Mouse (Mus musculus) thymus, postnatal 36 days (tissue): ENCODE data around the gene Creg1.

Source experiments
- DNase-seq, 2 experiments: peaks; one replicate each; pipeline ENCODE4 v3.0.0; 2022; ENCODE audit warnings: mixed read lengths in 2 of 2

The Creg1 gene

GRCm38 (mm10) chr1:165789066-165789660, 25.6 kb downstream of the Creg1 start:
- peak; percentile 69 to 71 for DNase-seq

DNA sequence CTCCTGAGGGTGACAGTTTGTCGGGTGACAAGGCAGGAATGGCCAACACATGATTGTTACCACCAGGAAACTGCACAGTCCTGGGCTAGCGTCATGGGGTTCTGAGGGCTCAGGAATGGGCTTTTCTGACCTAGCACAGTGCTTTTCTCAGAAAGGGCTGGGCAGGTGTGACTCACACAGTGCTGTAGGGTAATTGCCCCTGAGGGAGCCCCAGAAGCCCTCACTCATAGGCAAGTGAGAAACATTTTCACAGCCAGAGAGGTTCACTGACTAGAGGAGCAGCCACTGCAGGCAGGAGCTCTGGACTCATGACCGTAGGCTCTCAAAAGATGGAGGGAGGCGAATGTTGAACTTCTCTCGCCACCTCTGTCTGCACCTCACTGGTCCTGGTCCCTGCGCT, 26.4 kb downstream of the Creg1 start:
- peak; percentile 42 to 53 for DNase-seq

GRCm38 (mm10) chr1:165790461-165791210, 27.1 kb downstream of the Creg1 start:
- DNase-seq: no peak

GRCm38 (mm10) chr1:165791411-165791810, 27.9 kb downstream of the Creg1 start:
- no peak for DNase-seq

GRCm38 (mm10) chr1:165801709-165802310, 38.3 kb downstream of the Creg1 start:
- peak; percentile 68 to 86 for DNase-seq

- peak; percentile 78 to 88 for DNase-seq
These were observed 39.6 kb downstream of the Creg1 start for GRCm38 (mm10) chr1:165803107-165803506.

DNA sequence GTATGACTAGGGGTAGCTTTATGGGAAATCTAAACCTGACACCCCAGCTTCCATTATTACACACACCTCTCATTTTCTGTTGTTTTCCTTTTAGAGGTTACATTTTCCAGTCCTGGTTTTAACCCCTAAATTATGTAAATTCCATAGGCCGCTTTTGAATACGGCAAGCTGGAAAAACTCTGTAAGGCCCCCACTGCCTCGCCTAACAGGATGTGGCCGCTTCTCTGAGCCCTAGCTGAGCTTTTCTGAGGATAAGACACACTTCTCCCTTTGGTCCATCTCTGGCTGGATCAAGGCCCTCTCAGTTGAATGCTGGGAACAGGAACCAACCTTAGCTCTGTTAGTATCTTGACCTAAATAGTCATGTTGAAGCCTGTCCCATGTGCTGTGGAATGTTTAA, 40.6 kb downstream of the Creg1 start:
- DNase-seq: no peak

DNA sequence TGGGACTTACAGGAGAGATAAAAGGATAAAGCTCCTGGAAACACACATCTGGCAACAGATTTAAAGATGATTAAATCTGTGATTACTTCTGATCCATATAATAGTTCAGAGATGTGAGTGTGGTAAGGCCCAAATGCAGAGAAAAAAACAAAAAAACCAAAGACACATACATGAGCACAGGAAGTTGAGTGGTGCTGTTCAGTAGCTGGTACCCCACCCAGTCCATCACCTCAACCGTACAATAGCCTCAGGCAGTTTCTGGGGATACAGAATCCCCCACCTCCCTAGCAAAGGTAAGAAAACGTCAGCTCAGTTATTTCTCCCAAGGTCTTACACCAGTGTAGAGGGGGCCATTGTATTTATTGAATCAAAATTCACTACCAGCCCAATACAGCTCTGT, 47.1 kb downstream of the Creg1 start:
- DNase-seq: no peak

DNA sequence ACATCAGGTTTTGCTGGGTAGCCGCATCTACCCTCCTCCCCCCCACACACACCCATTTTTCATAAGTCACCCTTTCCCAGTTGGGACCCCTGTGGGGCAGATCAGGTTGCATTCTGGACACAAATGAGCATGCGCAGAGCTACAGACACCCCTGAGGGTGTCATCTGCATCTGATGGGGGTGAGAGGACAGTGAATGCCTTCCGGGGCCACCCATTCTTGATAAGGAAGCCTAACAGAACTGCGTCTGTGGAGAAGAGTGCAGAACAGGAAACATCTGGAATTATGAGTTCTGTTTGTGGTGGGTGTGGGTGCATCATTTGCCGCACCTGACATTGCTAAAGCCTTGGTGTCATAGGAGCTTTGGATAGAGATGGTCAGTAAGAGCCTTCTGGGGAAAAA, 47.6 kb downstream of the Creg1 start:
- peak in 1 of 2 experiments; percentile 54 for DNase-seq

GRCm38 (mm10) chr1:165812775-165813174, 49.2 kb downstream of the Creg1 start:
- DNase-seq: peak in 1 of 2 experiments; percentile 51

- DNase-seq: peak; percentile 51 to 68
These were observed 50.6 kb downstream of the Creg1 start for GRCm38 (mm10) chr1:165814116-165814515.

- DNase-seq: no peak
These were observed 51.2 kb downstream of the Creg1 start for GRCm38 (mm10) chr1:165814521-165815278.

GRCm38 (mm10) chr1:165816391-165816790, 52.8 kb downstream of the Creg1 start:
- DNase-seq: peak; percentile 44 to 65

GRCm38 (mm10) chr1:165817264-165817663, 53.7 kb downstream of the Creg1 start:
- DNase-seq: no peak

- DNase-seq: no peak
These were observed 54.8 kb downstream of the Creg1 start for GRCm38 (mm10) chr1:165818145-165818860.

DNA sequence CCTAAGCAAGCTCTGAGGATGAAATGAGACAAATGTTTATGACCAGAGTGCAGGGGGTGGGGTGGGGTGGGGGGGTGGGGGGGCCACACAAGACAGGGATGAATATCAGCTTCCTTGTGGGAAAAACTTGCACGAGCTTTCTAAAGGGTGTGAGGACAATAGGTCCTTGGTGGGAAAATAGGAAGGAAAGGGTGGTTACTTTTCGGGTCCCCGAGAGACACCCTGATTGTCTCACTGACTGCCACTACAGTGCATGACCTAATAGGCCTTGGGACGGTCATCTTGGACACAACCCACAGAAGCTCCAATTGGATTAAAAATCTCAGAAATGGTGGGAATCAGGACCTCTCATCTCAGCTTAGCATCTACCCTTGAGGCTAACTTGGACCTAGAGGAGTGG, 55.6 kb downstream of the Creg1 start:
- no peak for DNase-seq

DNA sequence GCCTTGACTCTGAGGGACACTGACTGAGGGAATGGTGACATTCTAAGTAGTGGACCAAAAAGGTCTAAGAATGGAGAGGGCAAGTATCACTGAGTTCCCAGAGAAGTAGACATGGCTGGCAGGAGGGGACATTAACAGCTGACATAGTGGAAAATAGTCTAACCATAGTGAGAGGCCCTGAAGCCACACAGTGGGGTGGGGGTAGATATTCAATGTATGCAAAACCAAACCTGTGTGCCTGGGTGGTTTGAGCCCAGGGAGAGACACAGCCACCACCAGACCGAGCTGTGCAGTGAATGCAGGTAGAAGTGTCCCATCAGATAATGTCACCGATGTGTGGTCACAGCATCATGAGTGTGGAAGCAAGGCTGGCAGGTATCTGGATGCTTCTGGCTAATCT, 58.5 kb downstream of the Creg1 start:
- DNase-seq: no peak
